Mouse (Mus musculus) spleen, adult 2 months (tissue): ENCODE data around the gene Btf3. TPM values are rescaled to one million over a fixed set of nuclear protein-coding genes. Genes with fewer than 3 reads are reported as not detected.

Experiments used
- DNase-seq, 2 experiments: peaks; one replicate each; pipeline versions ENCODE4 v3.0.0 to v3.0.0-alpha.2; 2012 to 2021; ENCODE audit warnings: low spot score in 2 of 2, low read depth in 1 of 2
- H3K27ac ChIP-seq: fragments of 200-500 bp; 2 replicates; pipeline ENCODE4 v1.5.1; 2012; ENCODE audit warnings: low read length, inconsistent platforms; ENCODE audit not compliant: insufficient read depth
- H3K27me3 ChIP-seq: fragments of 200-500 bp; 2 replicates; pipeline ENCODE4 v1.6.1; 2012; ENCODE audit warnings: mild to moderate bottlenecking, moderate library complexity, low read length, inconsistent platforms; ENCODE audit not compliant: control insufficient read depth, insufficient read depth
- H3K36me3 ChIP-seq: fragments of 200-500 bp; 2 replicates; pipeline ENCODE4 v1.6.1; 2012; ENCODE audit warnings: mild to moderate bottlenecking, low read length, inconsistent platforms; ENCODE audit not compliant: control insufficient read depth, insufficient read depth
- H3K4me1 ChIP-seq: fragments of 200-500 bp; 2 replicates; pipeline ENCODE4 v1.6.1; 2011; ENCODE audit warnings: inconsistent platforms; ENCODE audit not compliant: control insufficient read depth, insufficient read depth, insufficient read length
- H3K4me3 ChIP-seq: fragments of 200-500 bp; 2 replicates; pipeline ENCODE4 v1.5.1; 2011; ENCODE audit warnings: mild to moderate bottlenecking, inconsistent platforms; ENCODE audit not compliant: insufficient read depth, insufficient read length; ENCODE audit errors: extremely low read depth
- CTCF ChIP-seq: fragments of 200-500 bp; IDR thresholded peaks from 2 replicates; pipeline ENCODE4 v1.5.1; 2011; ENCODE audit warnings: mild to moderate bottlenecking, inconsistent platforms; ENCODE audit not compliant: insufficient read depth, insufficient read length, insufficient replicate concordance; ENCODE audit errors: extremely low read depth
- POLR2A ChIP-seq: fragments of 200-500 bp; IDR thresholded peaks from 2 replicates; pipeline ENCODE4 v1.6.1; 2011; ENCODE audit warnings: low read depth, low read length, inconsistent platforms
- WGBS: fragments of 180-500 bp; shearing (Covaris S2); methylation state at CpG from one replicate; pipeline ENCODE4 v1.1.7; 2018; 5-methylcytosine and 5-hydroxymethylcytosine counted together
- polyA plus RNA-seq: library from polyadenylated mRNA; depleted of rRNA; stranded (reverse); fragments of >200 nt; gene quantifications from 2 replicates; pipeline ENCODE4 v1.2.3, GENCODE M21; 2012

Btf3 gene
- polyA plus RNA-seq, 1 experiment: 83.0 TPM

GRCm38 (mm10) chr13:98279686-98280085, 37.1 kb downstream of the Btf3 start, which contains the start of gene Gm21976:
Gm21976 (plus strand) TSS chr13:98279887.
- H3K27ac ChIP-seq: no peak within 1 kb of the TSS
- no peak for DNase-seq
- WGBS: 90% methylated on average over 5 of the region's 5 CpGs
- no peaks in the 10 kb centered on the region for H3K27me3 ChIP-seq
- no peak within 1 kb of the TSS for H3K4me3 ChIP-seq
- H3K36me3 ChIP-seq: peaks cover 1% of the 10 kb centered on the region
- no peaks in the 10 kb centered on the region for H3K4me1 ChIP-seq
- no peak for TF ChIP-seq CTCF
- TF ChIP-seq POLR2A: no peak

DNA sequence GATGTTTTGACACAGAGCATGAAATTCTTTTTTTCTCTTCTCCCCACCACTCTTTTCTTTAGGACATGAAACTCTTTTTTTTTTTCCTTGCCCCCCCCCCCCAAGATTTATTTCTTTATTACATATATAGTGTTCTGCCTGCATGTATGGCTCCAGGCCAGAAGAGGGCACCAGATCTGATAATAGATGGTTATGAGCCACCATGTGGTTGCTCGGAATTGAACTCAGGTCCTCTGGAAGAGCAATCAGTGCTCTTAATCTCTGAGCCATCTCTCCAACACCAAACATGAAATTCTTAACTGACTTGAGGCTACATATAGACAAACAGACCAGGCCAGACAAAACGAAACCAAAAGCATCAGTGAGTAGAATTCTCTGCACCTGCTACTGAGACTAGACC, 39.3 kb downstream of the Btf3 start:
- no peak overlapping the region for H3K4me3 ChIP-seq
- no peaks in the 10 kb centered on the region for H3K27me3 ChIP-seq
- WGBS: 78% methylated on average over 2 of the region's 2 CpGs
- H3K36me3 ChIP-seq: peaks cover 12% of the 10 kb centered on the region
- no peak for TF ChIP-seq POLR2A
- TF ChIP-seq CTCF: no peak
- no peaks in the 10 kb centered on the region for H3K4me1 ChIP-seq
- H3K27ac ChIP-seq: no peak overlapping the region
- DNase-seq: no peak

- Histone ChIP-seq H3K27ac (no peak overlapping the region), H3K4me1 (no peaks in the 10 kb centered on the region), H3K27me3 (no peaks in the 10 kb centered on the region), H3K4me3 (no peak overlapping the region), H3K36me3 (peaks cover 17% of the 10 kb centered on the region)
- TF ChIP-seq POLR2A: no peak
- no peak for TF ChIP-seq CTCF
- no peak for DNase-seq
- 87% methylated on average over 7 of the region's 7 CpGs for WGBS
Measured at GRCm38 (mm10) chr13:98276253-98276652, 40.6 kb downstream of the Btf3 start.

- TF ChIP-seq CTCF: no peak
- no peak for TF ChIP-seq POLR2A
- WGBS: 45% methylated on average over 4 of the region's 4 CpGs
Measured at GRCm38 (mm10) chr13:98275646-98276045, 41.2 kb downstream of the Btf3 start.

DNA sequence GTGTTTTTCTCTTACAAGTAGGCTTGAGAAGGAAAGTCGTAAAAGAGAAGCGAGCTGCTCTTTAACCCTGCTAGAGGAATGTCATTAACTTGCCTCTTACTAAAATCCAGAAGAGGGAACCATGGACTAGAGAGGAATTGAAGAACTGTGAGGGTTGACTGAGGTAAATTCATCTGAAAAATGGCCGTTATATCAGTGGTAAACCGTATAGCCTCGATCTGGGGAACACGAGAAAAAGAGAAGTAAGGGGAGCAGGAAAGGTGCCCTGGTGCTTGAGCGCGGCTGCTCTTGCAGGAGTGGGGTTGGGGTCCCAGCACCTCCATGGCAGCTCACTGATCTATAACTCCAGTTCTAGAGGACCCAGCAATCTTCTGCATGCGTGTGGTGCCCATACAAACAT, 42.8 kb downstream of the Btf3 start:
- Histone ChIP-seq H3K27ac (no peak overlapping the region), H3K36me3 (peaks cover 23% of the 10 kb centered on the region), H3K4me1 (no peaks in the 10 kb centered on the region), H3K4me3 (no peak overlapping the region), H3K27me3 (no peaks in the 10 kb centered on the region)
- no peak for TF ChIP-seq POLR2A
- TF ChIP-seq CTCF: no peak
- 84% methylated on average over 9 of the region's 9 CpGs for WGBS
- DNase-seq: no peak

More at GRCm38 (mm10) chr13:98275646-98276045, 41.2 kb downstream of the Btf3 start:
- no peak overlapping the region for H3K4me3 ChIP-seq
- H3K27ac ChIP-seq: no peak overlapping the region
- no peaks in the 10 kb centered on the region for H3K27me3 ChIP-seq
- DNase-seq: no peak
- peaks cover 21% of the 10 kb centered on the region for H3K36me3 ChIP-seq
- no peaks in the 10 kb centered on the region for H3K4me1 ChIP-seq

GRCm38 (mm10) chr13:98264111-98264510, 52.7 kb downstream of the Btf3 start:
- Histone ChIP-seq H3K27ac (no peak overlapping the region), H3K4me1 (peaks cover 3% of the 10 kb centered on the region; the same call in 1 of the 2 replicates), H3K27me3 (no peaks in the 10 kb centered on the region), H3K36me3 (peaks cover 11% of the 10 kb centered on the region), H3K4me3 (no peak overlapping the region; the same call in 1 of the 2 replicates)
- 21% methylated on average over 5 of the region's 5 CpGs for WGBS
- TF ChIP-seq POLR2A (no peak), CTCF (no peak)
- DNase-seq: no peak

DNA sequence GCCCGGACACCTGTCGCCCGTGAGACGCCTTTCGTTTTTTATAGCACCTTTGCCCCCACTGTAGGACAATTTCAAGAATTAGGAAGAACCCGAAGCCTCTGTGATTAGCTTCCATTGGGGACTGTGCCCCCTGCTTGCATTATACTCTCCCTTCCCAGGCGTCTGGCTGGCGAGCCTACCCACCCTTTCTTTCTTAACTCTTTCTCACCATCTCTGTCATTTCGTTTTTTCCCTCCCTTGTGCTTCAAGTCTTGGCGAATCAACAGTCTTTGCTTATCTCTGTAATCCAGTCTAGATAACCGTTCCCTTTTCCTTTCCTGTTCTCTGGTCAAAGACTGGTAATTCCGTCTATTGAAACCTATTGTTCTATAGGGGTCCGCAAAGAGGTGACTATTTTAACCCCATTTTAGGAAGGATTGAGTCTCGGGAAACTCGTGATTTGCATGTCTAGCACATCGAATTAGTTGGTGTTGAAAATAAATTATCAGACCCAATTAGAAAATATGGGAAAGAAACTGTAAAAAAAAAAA, 53.3 kb downstream of the Btf3 start:
- peak overlapping the region; percentile 81 for H3K27ac ChIP-seq
- peak overlapping the region; percentile 99 for H3K4me3 ChIP-seq
- peaks cover 3% of the 10 kb centered on the region; the same call in 1 of the 2 replicates for H3K4me1 ChIP-seq
- H3K27me3 ChIP-seq: no peaks in the 10 kb centered on the region
- no peak for TF ChIP-seq CTCF
- no peak for TF ChIP-seq POLR2A
- no peak for DNase-seq
- peaks cover 11% of the 10 kb centered on the region for H3K36me3 ChIP-seq
- under 1% methylated on average over 16 of the region's 16 CpGs for WGBS
